ENCODE assay signal across 8 mouse cellular contexts in genomic region chr10:115316313-115316712, GRCm38 (mm10). TPM values are rescaled to one million over a fixed set of nuclear protein-coding genes. Genes with fewer than 3 reads are reported as not detected.
DNase-seq lines count a peak whose midpoint lies in the region; ATAC-seq lines count a peak whose summit lies in the region.

No protein-coding gene starts in this region.

- no peak for ATAC-seq in kidney, embryonic 15.5 days (replicated peaks; ENCODE audit: low FRiP score)
- ATAC-seq in hindbrain, embryonic 11.5 days (ENCODE audit: low FRiP score): no peak
- ATAC-seq in midbrain, embryonic 15.5 days (replicated peaks): no peak

- no peak overlapping the region for H3K9ac ChIP-seq in kidney, embryonic 15.5 days
- H3K9ac ChIP-seq in hindbrain, embryonic 11.5 days (ENCODE audit: low read depth, low read length): peak overlapping the region; percentile 87; the same call in 1 of the 2 replicates
- H3K9ac ChIP-seq in midbrain, embryonic 15.5 days: peak overlapping the region; percentile 97; the same call in 1 of the 2 replicates

- DNase-seq in kidney, adult 18-20 months: no peak
- peak; percentile 22 for DNase-seq in adipocyte (ENCODE audit: low spot score)
- DNase-seq in hindbrain, embryonic 11.5 days (ENCODE audit: low spot score): peak; percentile 34
- no peak for DNase-seq in spleen, postnatal 10 days (ENCODE audit: low spot score in 2 of 2)
- no peak for DNase-seq in thymus, postnatal 4 days
- DNase-seq in ovary, postnatal 14 days (ENCODE audit: low spot score): no peak

- no peaks in the 10 kb centered on the region for H3K27me3 ChIP-seq in kidney, embryonic 15.5 days
- no peaks in the 10 kb centered on the region for H3K27me3 ChIP-seq in hindbrain, embryonic 11.5 days (ENCODE audit: control insufficient read depth, insufficient read depth, low read length)
- H3K27me3 ChIP-seq in midbrain, embryonic 15.5 days (replicated peaks): no peaks in the 10 kb centered on the region

- H3K4me3 ChIP-seq in kidney, embryonic 15.5 days (replicated peaks): peak overlapping the region; percentile 80
- peak overlapping the region; percentile 81 for H3K4me3 ChIP-seq in hindbrain, embryonic 11.5 days (ENCODE audit: low read depth, low read length)
- H3K4me3 ChIP-seq in midbrain, embryonic 15.5 days: peak overlapping the region; percentile 58

- H3K4me1 ChIP-seq in kidney, embryonic 15.5 days: peaks cover 35% of the 10 kb centered on the region
- H3K4me1 ChIP-seq in hindbrain, embryonic 11.5 days (replicated peaks; ENCODE audit: control insufficient read depth, insufficient read depth, low read length): no peaks in the 10 kb centered on the region
- peaks cover 31% of the 10 kb centered on the region for H3K4me1 ChIP-seq in midbrain, embryonic 15.5 days

- peak overlapping the region; percentile 73 for H3K4me2 ChIP-seq in kidney, embryonic 15.5 days
- peak overlapping the region; percentile 55 for H3K4me2 ChIP-seq in hindbrain, embryonic 11.5 days (replicated peaks; ENCODE audit: low read depth, low read length)
- H3K4me2 ChIP-seq in midbrain, embryonic 15.5 days: peak overlapping the region; percentile 57

- no peaks in the 10 kb centered on the region for H3K9me3 ChIP-seq in kidney, embryonic 15.5 days (replicated peaks)
- H3K9me3 ChIP-seq in hindbrain, embryonic 11.5 days (ENCODE audit: control insufficient read depth, low read length): no peaks in the 10 kb centered on the region
- no peaks in the 10 kb centered on the region for H3K9me3 ChIP-seq in midbrain, embryonic 15.5 days

- WGBS in kidney, embryonic 15.5 days: 67% methylated on average over 11 of the region's 11 CpGs
- WGBS in hindbrain, embryonic 11.5 days: 68% methylated on average over 11 of the region's 11 CpGs
- WGBS in midbrain, embryonic 15.5 days: 52% methylated on average over 11 of the region's 11 CpGs

- peak overlapping the region; percentile 96 for H3K27ac ChIP-seq in kidney, embryonic 15.5 days
- H3K27ac ChIP-seq in hindbrain, embryonic 11.5 days (ENCODE audit: low read depth, low read length): peak overlapping the region; percentile 65
- H3K27ac ChIP-seq in midbrain, embryonic 15.5 days: peak overlapping the region; percentile 97

- no peaks in the 10 kb centered on the region for H3K36me3 ChIP-seq in kidney, embryonic 15.5 days
- H3K36me3 ChIP-seq in hindbrain, embryonic 11.5 days (ENCODE audit: control insufficient read depth, insufficient read depth, low read length): no peaks in the 10 kb centered on the region
- no peaks in the 10 kb centered on the region for H3K36me3 ChIP-seq in midbrain, embryonic 15.5 days (replicated peaks)

RNA-seq across cellular contexts. Expression of gene Rab21, which starts 0.9 kb away (rescaled TPM):
- 5.3 and 5.4 TPM in 2 replicates for polyA plus RNA-seq in kidney, embryonic 15.5 days (2015; fragmentation: Nextera tagmentation; extraction: Ambion mirVana)
- polyA plus RNA-seq in hindbrain, embryonic 11.5 days (2014; fragmentation: Nextera tagmentation; extraction: Ambion mirVana): 10.1 and 10.6 TPM in 2 replicates
- polyA plus RNA-seq in midbrain, embryonic 15.5 days (2015; fragmentation: Nextera tagmentation; extraction: Ambion mirVana): 8.7 and 11.9 TPM in 2 replicates

RNA-seq across cellular contexts. Expression of gene Tmem19, which starts 46.0 kb away (rescaled TPM):
- 32.1 and 34.2 TPM in 2 replicates for polyA plus RNA-seq in kidney, embryonic 15.5 days (2015; fragmentation: Nextera tagmentation; extraction: Ambion mirVana)
- 35.7 and 39.1 TPM in 2 replicates for polyA plus RNA-seq in hindbrain, embryonic 11.5 days (2014; fragmentation: Nextera tagmentation; extraction: Ambion mirVana)
- polyA plus RNA-seq in midbrain, embryonic 15.5 days (2015; fragmentation: Nextera tagmentation; extraction: Ambion mirVana): 32.2 and 38.5 TPM in 2 replicates

Comparison
In these comparisons a context has a peak if more than half of its experiments do, and no peak if none do; other contexts are left out.
1. DNase-seq: peak in adipocyte (single experiment) and hindbrain, embryonic 11.5 days (single experiment); none in kidney, adult 18-20 months (single experiment), spleen, postnatal 10 days (0 of 2), thymus, postnatal 4 days (single experiment) and ovary, postnatal 14 days (single experiment).
2. Peak in every context shown above with its lines, with median percentiles within 50 percentile points of each other: H3K27ac ChIP-seq, H3K4me2 ChIP-seq and H3K4me3 ChIP-seq.